Mouse (Mus musculus): ENCODE measurements around the gene Inpp1. TPM values are rescaled to one million over a fixed set of nuclear protein-coding genes. Genes with fewer than 3 reads are reported as not detected.

The Inpp1 gene
- total RNA-seq, 1 experiment from 2014 or later = 36.4 TPM

DNA sequence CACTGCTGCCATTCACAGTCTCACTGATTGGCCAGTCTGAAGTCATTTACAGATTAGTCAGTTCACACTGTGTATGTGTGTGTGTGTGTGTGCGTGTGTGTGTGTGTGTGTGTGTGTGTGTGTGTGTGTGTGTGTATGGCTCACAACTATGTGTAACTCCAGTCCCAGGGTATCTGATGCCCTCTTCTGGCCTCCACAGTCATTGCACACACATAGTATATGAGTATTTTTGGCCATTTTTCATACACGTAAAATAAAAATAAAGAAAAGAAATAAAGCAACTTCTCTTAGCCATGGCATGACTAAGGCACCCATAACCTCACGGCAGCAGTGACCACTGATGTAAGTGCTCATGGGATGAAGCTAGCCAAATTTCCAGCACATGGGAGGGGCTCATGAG, 23.8 kb downstream of the Inpp1 start:
- peak; percentile 24 for DNase-seq

GRCm38 (mm10) chr1:52792701-52793100, 24.8 kb downstream of the Inpp1 start:
- DNase-seq = no peak

GRCm38 (mm10) chr1:52787254-52787653, 30.2 kb downstream of the Inpp1 start:
- no peak for DNase-seq

- DNase-seq = peak; percentile 68
Observed at GRCm38 (mm10) chr1:52765176-52766111, 52.0 kb downstream of the Inpp1 start.

GRCm38 (mm10) chr1:52763894-52764809, 53.3 kb downstream of the Inpp1 start:
- peak; percentile 14 for DNase-seq

- no peak for DNase-seq
Observed at GRCm38 (mm10) chr1:52758174-52758573, 59.3 kb downstream of the Inpp1 start.

DNA sequence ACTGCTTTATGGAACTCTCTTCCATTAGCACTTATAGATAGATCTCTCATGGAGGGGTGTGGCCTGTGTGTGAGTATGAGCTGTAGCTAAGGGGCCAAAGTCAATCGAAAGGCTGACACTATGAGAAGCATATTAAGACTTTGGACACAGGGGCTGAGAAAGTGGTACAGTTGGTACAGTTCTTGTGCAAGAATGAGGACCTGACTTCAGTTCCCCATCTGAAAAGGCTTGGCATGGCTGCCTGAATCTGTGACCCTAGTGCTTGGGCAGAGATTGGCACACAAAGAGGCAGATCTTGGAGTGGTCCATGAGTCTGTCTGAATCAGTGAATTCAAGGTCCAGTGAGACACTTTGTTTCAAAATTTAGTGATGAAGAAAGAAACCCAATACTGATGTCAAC, 63.2 kb downstream of the Inpp1 start:
- DNase-seq = no peak

DNA sequence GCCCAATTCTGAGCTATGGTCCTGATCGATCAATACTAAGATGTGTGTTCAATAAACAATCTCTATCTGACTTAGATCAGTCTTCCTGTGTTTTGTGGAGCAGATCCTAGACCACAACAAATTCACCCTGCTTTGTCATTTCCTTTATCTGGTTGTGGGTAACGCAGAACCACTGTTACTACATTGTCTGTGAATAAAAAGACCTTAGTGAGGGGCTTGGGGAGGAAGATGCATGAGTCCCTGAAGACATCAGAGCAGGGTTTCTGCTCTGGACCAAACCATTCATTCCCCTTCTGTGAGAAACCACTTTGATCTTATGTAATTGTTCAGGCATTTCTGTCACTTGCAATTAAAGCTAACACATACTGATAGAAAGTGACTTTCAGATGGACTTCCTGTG, 63.7 kb downstream of the Inpp1 start:
- DNase-seq = no peak

DNA sequence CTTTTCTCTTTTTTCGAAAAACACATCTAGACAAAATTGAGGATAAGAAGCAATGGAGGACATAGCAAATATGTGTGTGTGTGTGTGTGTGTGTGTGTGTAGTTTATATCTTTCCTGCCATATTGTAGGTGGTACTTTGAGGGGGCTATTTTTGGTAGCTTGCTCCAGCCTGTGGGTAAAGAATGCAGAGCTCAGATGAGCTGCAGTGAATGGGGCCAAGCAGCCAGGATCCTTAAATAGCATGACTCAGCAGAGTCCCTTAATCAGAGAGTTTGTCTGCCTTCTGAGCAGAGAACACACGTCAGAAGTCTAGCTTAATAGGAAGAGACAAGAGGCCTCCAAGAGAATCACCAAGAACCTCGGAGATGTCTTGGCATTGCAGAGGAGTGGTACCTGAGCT, 64.8 kb downstream of the Inpp1 start:
- DNase-seq = no peak

GRCm38 (mm10) chr1:52751634-52752033, 65.9 kb downstream of the Inpp1 start:
- no peak for DNase-seq

- no peak for DNase-seq
Observed at GRCm38 (mm10) chr1:52749978-52750377, 67.5 kb downstream of the Inpp1 start.

DNA sequence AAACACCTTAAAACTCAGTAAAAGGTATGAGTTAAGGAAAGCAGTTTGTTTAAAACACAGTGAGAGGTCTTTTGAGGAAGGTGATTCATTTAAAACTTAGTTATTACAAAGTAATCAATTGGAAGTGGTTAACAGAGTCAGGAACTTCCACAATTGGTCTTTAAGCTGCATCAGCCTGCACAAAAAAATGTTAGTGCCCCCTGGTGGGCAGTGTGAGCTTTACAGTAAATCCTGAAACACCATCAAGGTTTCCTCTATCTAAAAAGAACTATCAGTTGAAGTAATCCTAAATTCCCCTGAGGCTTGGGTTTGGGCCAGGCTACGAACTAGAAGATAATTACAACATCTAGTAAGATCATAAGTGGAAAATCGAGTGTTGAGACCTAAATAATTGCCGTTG, 69.2 kb downstream of the Inpp1 start:
- DNase-seq = peak; percentile 80

- no peak for DNase-seq
Observed at GRCm38 (mm10) chr1:52742567-52742966, 74.9 kb downstream of the Inpp1 start.

Other genes with a start within 250 kb of the Inpp1 start
- gene Nemp2, start 187.0 kb downstream of the Inpp1 start, total RNA-seq (2021) = 3.2 and 5.4 TPM in 2 replicates
- gene Mfsd6, start 90.2 kb downstream of the Inpp1 start, total RNA-seq (2021) = 16.4 and 18.4 TPM in 2 replicates
- gene Hibch, start 27.2 kb upstream of the Inpp1 start, total RNA-seq (2021) = 109 and 120 TPM in 2 replicates
- gene 1700019D03Rik, start 202.5 kb upstream of the Inpp1 start, total RNA-seq (2021) = 0.33 and 1.6 TPM in 2 replicates
- not detected in 2 replicates for gene Mstn, start 244.0 kb upstream of the Inpp1 start, total RNA-seq (2021)